Mouse (Mus musculus) NIH3T3 (cell line): ENCODE data around the gene Kcnk4.

Source experiments
- DNase-seq: peaks from one replicate; pipeline ENCODE4 v3.0.0-alpha.2; 2012; ENCODE audit warnings: low read depth

Gene Kcnk4

GRCm38 (mm10) chr19:6877965-6878364 is 56.4 kb downstream of the Kcnk4 start:
- no peak for DNase-seq

GRCm38 (mm10) chr19:6876799-6877198 is 57.5 kb downstream of the Kcnk4 start:
- peak; percentile 85 for DNase-seq

GRCm38 (mm10) chr19:6875834-6876233 is 58.5 kb downstream of the Kcnk4 start:
- no peak for DNase-seq

GRCm38 (mm10) chr19:6874257-6874656 is 60.1 kb downstream of the Kcnk4 start:
- peak; percentile 45 for DNase-seq
